Mouse (Mus musculus) layer of hippocampus, postnatal 36 days (tissue): Measurements from ENCODE around the gene Aqp5. TPM values are rescaled to one million over a fixed set of nuclear protein-coding genes. Genes with fewer than 3 reads are reported as not detected.

Experiments used
- DNase-seq, 2 experiments: peaks; one replicate each; pipeline ENCODE4 v3.0.0; 2022
- total RNA-seq, 2 experiments: library from RNA; stranded (reverse); gene quantifications; 2 replicates each; pipeline ENCODE4 v1.2.3; 2021

The Aqp5 gene
- total RNA-seq, 2 experiments from 2014 or later: not detected

DNA sequence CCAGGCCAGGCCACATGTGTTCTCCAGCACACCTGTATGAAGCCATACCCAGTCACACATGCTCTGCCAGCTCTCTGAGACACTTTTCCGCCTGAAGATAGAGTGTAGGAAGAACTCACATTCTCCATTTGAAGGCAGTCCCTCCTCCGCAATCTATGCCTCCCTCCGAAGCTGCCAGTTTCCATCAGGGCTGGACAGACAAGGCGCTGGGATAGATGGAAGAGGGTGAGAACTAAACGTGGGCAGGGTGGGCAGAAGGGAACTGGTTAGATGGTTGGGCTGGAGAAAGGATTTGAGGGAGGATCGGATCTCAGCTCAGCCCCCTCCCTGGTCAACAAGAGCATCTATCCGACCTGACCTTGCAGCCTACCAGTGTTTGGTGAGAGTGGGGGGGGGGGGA lies 6.3 kb downstream of the Aqp5 start:
- no peak for DNase-seq

DNA sequence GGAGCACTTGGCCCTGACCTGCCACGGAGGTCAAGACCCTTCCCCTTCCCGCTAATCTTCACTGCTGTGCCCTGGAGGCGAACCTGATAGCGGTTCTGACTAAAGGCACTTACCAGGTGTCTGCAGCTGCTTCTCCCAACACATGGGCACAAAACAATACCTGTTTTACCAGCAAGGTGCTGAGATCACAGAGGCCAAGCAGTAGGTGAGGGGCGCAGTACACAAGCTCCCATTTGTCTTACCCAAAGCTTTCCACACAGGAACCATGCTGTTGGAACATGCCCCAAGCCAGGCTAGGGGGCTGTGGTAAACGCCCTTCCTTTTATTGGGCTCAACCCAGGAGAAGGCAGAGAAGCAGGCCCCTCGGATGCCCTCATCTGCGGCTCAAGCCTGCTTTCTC lies 7.0 kb downstream of the Aqp5 start:
- no peak for DNase-seq

- no peak for DNase-seq
Observed at GRCm38 (mm10) chr15:99599245-99600070, 8.9 kb downstream of the Aqp5 start.

DNA sequence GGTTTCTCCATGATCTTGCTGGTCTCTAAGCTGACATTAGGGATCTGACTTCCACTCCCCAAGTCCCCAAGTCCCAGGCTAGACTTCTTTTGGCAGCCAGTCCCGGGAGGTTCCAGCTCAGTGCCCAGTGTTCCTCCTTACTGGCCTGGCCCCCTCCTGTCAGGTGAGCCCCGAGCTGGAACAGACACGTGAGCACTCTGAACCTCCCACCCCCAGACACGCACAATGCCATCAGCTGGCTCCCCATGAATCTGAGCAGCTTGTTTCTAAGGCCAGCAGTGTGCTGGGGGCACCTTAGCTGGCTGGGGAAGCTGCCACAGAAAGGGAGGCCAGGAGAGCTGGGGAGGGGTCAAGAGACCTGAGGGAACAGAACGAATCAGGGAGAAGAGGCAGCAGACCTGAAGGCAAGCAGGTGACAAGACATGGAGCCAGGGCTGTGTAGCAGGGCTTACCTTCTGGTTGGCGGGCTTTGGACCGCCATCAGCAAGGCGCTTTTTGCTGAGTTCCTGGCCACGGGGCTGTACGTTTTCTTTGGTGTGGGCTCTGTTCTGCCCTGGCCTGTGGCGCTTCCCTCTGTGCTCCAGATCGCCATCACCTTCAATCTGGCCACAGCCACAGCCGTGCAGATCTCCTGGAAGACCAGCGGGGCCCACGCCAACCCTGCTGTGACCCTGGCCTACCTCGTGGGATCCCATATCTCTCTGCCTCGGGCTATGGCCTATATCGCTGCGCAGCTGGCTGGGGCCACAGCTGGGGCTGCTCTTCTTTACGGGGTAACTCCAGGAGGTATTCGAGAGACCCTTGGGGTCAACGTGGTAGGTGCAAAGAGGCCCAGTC lies 10.6 kb downstream of the Aqp5 start, which contains the start of gene Aqp6:
Gene Aqp6, plus strand, starts transcription at position 415 of the 837 bp plus-strand sequence.
- DNase-seq: no peak

GRCm38 (mm10) chr15:99601823-99602120 lies 11.2 kb downstream of the Aqp5 start:
- DNase-seq: no peak

GRCm38 (mm10) chr15:99602206-99602820 lies 11.7 kb downstream of the Aqp5 start:
- DNase-seq: no peak

- no peak for DNase-seq
Observed at GRCm38 (mm10) chr15:99603216-99603615, 12.6 kb downstream of the Aqp5 start.

- no peak for DNase-seq
Observed at GRCm38 (mm10) chr15:99605595-99605994, 15.0 kb downstream of the Aqp5 start.

DNA sequence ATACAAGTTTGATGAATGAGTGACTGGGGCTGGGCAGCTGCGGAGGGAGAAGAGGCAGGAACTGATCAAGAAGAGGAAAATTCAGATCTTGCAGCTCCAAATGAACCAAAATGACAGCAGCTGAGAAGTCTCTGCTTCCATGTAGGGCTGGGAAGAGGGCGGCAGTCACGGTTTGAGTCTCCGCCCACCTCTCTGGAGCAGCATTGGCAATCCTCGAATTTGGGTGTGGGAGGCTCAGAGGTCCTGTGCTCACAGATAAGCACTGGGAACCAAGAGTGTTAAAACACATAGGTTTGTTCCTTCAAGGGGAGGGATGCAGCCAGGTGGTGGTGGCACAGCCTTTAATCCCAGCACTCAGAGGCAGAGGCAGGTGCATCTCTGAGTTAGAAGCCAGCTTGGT lies 15.9 kb downstream of the Aqp5 start:
- no peak for DNase-seq

DNA sequence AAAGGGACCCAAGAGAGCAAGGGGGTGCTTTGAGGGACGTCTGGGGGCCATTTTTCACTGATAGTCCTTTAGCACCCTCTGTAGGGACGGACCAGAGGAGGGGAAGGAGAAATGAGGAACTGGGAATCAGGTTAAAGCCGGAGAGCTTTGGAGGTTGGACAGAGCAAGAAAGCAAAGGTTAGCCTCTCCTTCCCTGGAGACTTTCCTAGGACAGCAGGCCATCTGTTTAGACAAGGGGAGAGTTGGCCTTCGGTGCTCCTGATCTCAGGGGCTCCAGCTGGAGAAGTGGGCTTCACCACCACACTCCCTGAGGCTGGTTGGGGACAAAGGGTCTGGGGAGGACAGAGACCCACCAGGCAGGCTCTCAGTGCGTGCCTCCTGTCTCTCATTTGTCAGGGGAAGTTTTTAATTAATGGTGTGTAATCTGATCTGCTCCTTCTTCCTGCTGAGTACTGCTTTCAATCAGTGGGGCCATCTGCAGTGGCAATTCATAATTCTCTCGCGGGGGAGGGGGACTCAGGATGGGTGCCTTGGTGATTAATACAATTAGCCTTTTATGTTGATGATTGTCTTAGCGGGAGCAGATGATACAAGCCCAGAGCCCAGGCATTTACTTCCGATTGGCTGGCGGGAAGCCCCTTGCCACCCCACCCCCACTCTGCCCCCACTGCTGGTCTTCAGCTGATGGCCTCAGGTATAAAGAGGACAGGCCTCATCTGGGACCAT lies 17.0 kb downstream of the Aqp5 start:
- DNase-seq: no peak

- no peak for DNase-seq
Observed at GRCm38 (mm10) chr15:99608382-99609125, 18.0 kb downstream of the Aqp5 start.

- no peak for DNase-seq
Observed at GRCm38 (mm10) chr15:99611563-99611962, 21.0 kb downstream of the Aqp5 start.

- no peak for DNase-seq
Observed at GRCm38 (mm10) chr15:99614273-99614672, 23.7 kb downstream of the Aqp5 start.

GRCm38 (mm10) chr15:99614753-99615152 lies 24.2 kb downstream of the Aqp5 start:
- DNase-seq: no peak

DNA sequence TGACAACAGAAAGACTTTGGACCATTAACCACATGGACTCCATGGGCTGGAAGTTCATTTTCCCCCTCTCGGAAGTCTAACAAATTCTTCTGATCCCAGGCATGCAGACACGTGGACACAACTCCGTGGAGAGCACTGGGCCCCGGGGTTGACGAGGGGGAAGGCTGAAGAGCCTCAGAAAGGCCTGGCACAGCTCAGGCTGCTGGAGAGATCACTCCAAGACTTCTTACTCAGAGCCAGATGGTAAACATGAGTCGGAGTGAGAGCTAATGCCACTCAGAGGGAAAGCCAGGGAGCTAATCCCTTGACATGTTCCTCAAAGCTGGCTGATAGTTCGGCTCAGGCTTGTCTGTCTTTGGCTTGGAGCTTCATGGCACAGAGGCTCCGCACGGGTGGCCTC lies 24.7 kb downstream of the Aqp5 start:
- DNase-seq: no peak

DNA sequence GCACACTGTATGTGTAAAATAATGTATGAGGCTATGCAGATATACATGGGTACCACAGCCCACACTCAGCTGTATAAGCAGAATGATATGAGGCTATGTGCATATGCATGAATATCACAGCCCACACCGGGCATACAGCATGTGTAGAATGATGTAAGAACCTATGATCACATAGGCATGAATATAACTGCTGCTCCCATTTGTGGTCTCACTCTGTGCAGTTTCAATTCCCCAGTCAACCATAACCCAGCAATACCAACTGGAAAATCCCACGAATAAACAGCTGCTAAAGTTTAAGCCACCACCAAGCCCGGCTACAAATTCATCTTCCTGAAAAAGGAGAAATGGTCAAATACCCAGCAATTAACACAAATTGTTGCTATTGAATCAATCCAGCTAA lies 28.0 kb downstream of the Aqp5 start:
- DNase-seq: no peak

DNA sequence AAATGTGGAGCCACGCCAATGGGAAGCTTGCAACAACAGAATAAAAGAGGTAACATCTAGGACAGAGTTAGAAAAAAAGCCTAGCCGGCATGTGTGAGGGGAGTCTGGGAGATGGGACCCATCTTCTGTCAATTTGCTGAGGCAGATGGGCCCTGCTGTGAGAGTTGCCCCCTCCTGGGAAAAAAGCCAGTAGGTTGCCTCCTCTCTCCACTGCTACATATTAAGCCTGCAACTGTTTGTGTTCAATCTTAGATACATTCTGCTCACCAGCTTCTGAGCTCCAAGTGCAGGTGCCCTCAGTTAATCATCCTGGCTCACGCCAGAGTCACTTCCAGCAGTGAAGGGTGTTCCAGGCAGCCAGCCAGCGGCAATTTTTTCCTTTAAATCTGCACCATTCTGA lies 29.2 kb downstream of the Aqp5 start:
- peak; percentile 36 to 58 for DNase-seq

GRCm38 (mm10) chr15:99622063-99622462 lies 31.5 kb downstream of the Aqp5 start:
- DNase-seq: no peak

DNA sequence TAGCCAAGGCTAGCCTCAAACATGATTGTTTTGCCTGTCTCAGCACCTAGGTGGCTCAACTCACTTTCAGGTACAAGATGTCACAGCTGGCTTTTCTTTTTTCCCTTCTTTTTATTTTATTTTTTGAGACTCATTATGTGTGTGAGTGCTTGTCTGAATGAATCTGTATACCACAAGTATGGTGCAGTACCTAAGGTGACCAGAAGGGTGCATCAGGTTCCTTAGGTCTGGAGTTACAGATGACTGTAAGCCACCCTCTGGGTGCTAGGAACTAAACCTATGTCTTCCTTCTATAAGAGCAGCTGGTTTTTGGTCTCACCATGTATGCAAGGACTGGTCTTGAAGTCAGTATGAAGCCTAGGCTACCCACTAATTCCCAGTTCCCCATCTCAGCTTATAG lies 41.0 kb downstream of the Aqp5 start:
- DNase-seq: no peak

GRCm38 (mm10) chr15:99634702-99635101 lies 44.1 kb downstream of the Aqp5 start:
- DNase-seq: no peak

GRCm38 (mm10) chr15:99637405-99638123 lies 47.0 kb downstream of the Aqp5 start:
- no peak for DNase-seq
